Mouse (Mus musculus): ENCODE results near the gene Arv1. TPM values are rescaled to one million over a fixed set of nuclear protein-coding genes. Genes with fewer than 3 reads are reported as not detected.

Arv1 gene
- polyA plus RNA-seq, 1 experiment = 4.5 TPM

GRCm38 (mm10) chr8:124691706-124692105, 30.2 kb upstream of the Arv1 start:
- H3K4me1 ChIP-seq (ENCODE audit: control insufficient read depth, insufficient read depth, low read length) = no peaks in the 10 kb centered on the region
- H3K27ac ChIP-seq (ENCODE audit: insufficient read depth, low read depth, low read length) = no peak overlapping the region
- TF ChIP-seq POLR2A (IDR thresholded peaks at IDR 0.05; ENCODE audit: borderline replicate concordance, low read depth, low read length) (no peak), CTCF (IDR thresholded peaks at IDR 0.05; ENCODE audit: low read depth, low read length) (no peak)
- no peak overlapping the region for H3K4me3 ChIP-seq (ENCODE audit: insufficient read depth, low read length)

- TF ChIP-seq CTCF (IDR thresholded peaks at IDR 0.05; ENCODE audit: low read depth, low read length) = no peak
- TF ChIP-seq POLR2A (IDR thresholded peaks at IDR 0.05; ENCODE audit: borderline replicate concordance, low read depth, low read length) = no peak
- H3K27ac ChIP-seq (ENCODE audit: insufficient read depth, low read depth, low read length) = no peak overlapping the region
- no peak overlapping the region for H3K4me3 ChIP-seq (ENCODE audit: insufficient read depth, low read length)
- no peaks in the 10 kb centered on the region for H3K4me1 ChIP-seq (ENCODE audit: control insufficient read depth, insufficient read depth, low read length)
Observed at GRCm38 (mm10) chr8:124695424-124696100, 26.4 kb upstream of the Arv1 start.

GRCm38 (mm10) chr8:124700271-124700670, 21.7 kb upstream of the Arv1 start:
- Histone ChIP-seq H3K4me3 (ENCODE audit: insufficient read depth, low read length) (no peak overlapping the region), H3K27ac (ENCODE audit: insufficient read depth, low read depth, low read length) (no peak overlapping the region), H3K4me1 (ENCODE audit: control insufficient read depth, insufficient read depth, low read length) (peaks cover 10% of the 10 kb centered on the region; the same call in 1 of the 2 replicates)
- TF ChIP-seq CTCF (IDR thresholded peaks at IDR 0.05; ENCODE audit: low read depth, low read length) (no peak), POLR2A (IDR thresholded peaks at IDR 0.05; ENCODE audit: borderline replicate concordance, low read depth, low read length) (no peak)

GRCm38 (mm10) chr8:124701023-124701422, 20.9 kb upstream of the Arv1 start:
- no peak overlapping the region for H3K4me3 ChIP-seq (ENCODE audit: insufficient read depth, low read length)
- H3K4me1 ChIP-seq (ENCODE audit: control insufficient read depth, insufficient read depth, low read length) = peaks cover 10% of the 10 kb centered on the region; the same call in 1 of the 2 replicates
- TF ChIP-seq POLR2A (IDR thresholded peaks at IDR 0.05; ENCODE audit: borderline replicate concordance, low read depth, low read length) (no peak), CTCF (IDR thresholded peaks at IDR 0.05; ENCODE audit: low read depth, low read length) (no peak)
- H3K27ac ChIP-seq (ENCODE audit: insufficient read depth, low read depth, low read length) = no peak overlapping the region

- Histone ChIP-seq H3K4me1 (ENCODE audit: control insufficient read depth, insufficient read depth, low read length) (peaks cover 10% of the 10 kb centered on the region; the same call in 1 of the 2 replicates), H3K27ac (ENCODE audit: insufficient read depth, low read depth, low read length) (no peak overlapping the region), H3K4me3 (ENCODE audit: insufficient read depth, low read length) (no peak overlapping the region)
- TF ChIP-seq POLR2A (IDR thresholded peaks at IDR 0.05; ENCODE audit: borderline replicate concordance, low read depth, low read length) (no peak), CTCF (IDR thresholded peaks at IDR 0.05; ENCODE audit: low read depth, low read length) (no peak)
Observed at GRCm38 (mm10) chr8:124702183-124702582, 19.8 kb upstream of the Arv1 start.

- H3K27ac ChIP-seq (ENCODE audit: insufficient read depth, low read depth, low read length) = no peak overlapping the region
- TF ChIP-seq CTCF (IDR thresholded peaks at IDR 0.05; ENCODE audit: low read depth, low read length) (no peak), POLR2A (IDR thresholded peaks at IDR 0.05; ENCODE audit: borderline replicate concordance, low read depth, low read length) (no peak)
- no peak overlapping the region for H3K4me3 ChIP-seq (ENCODE audit: insufficient read depth, low read length)
- H3K4me1 ChIP-seq (ENCODE audit: control insufficient read depth, insufficient read depth, low read length) = peaks cover 10% of the 10 kb centered on the region; the same call in 1 of the 2 replicates
Observed at GRCm38 (mm10) chr8:124703526-124703925, 18.4 kb upstream of the Arv1 start.

- TF ChIP-seq POLR2A (IDR thresholded peaks at IDR 0.05; ENCODE audit: borderline replicate concordance, low read depth, low read length) (no peak), CTCF (IDR thresholded peaks at IDR 0.05; ENCODE audit: low read depth, low read length) (no peak)
- no peak overlapping the region for H3K27ac ChIP-seq (ENCODE audit: insufficient read depth, low read depth, low read length)
- H3K4me3 ChIP-seq (ENCODE audit: insufficient read depth, low read length) = no peak overlapping the region
- H3K4me1 ChIP-seq (ENCODE audit: control insufficient read depth, insufficient read depth, low read length) = peaks cover 10% of the 10 kb centered on the region; the same call in 1 of the 2 replicates
Observed at GRCm38 (mm10) chr8:124704376-124704775, 17.6 kb upstream of the Arv1 start.

- TF ChIP-seq CTCF (IDR thresholded peaks at IDR 0.05; ENCODE audit: low read depth, low read length) (no peak), POLR2A (IDR thresholded peaks at IDR 0.05; ENCODE audit: borderline replicate concordance, low read depth, low read length) (no peak)
- no peak overlapping the region for H3K27ac ChIP-seq (ENCODE audit: insufficient read depth, low read depth, low read length)
- H3K4me3 ChIP-seq (ENCODE audit: insufficient read depth, low read length) = no peak overlapping the region
Observed at GRCm38 (mm10) chr8:124705823-124706222, 16.1 kb upstream of the Arv1 start.

GRCm38 (mm10) chr8:124713207-124713606, 8.7 kb upstream of the Arv1 start:
- no peak for TF ChIP-seq POLR2A (IDR thresholded peaks at IDR 0.05; ENCODE audit: borderline replicate concordance, low read depth, low read length)
- no peak for TF ChIP-seq CTCF (IDR thresholded peaks at IDR 0.05; ENCODE audit: low read depth, low read length)
- no peaks in the 10 kb centered on the region for H3K4me1 ChIP-seq (ENCODE audit: control insufficient read depth, insufficient read depth, low read length)

More at GRCm38 (mm10) chr8:124705823-124706222, 16.1 kb upstream of the Arv1 start:
- peaks cover 10% of the 10 kb centered on the region; the same call in 1 of the 2 replicates for H3K4me1 ChIP-seq (ENCODE audit: control insufficient read depth, insufficient read depth, low read length)

GRCm38 (mm10) chr8:124715736-124716135, 6.2 kb upstream of the Arv1 start:
- H3K4me1 ChIP-seq (ENCODE audit: control insufficient read depth, insufficient read depth, low read length) = peaks cover 7% of the 10 kb centered on the region
- no peak overlapping the region for H3K4me3 ChIP-seq (ENCODE audit: insufficient read depth, low read length)
- no peak overlapping the region for H3K27ac ChIP-seq (ENCODE audit: insufficient read depth, low read depth, low read length)
- TF ChIP-seq POLR2A (IDR thresholded peaks at IDR 0.05; ENCODE audit: borderline replicate concordance, low read depth, low read length) (no peak), CTCF (IDR thresholded peaks at IDR 0.05; ENCODE audit: low read depth, low read length) (no peak)

More at GRCm38 (mm10) chr8:124713207-124713606, 8.7 kb upstream of the Arv1 start:
- no peak overlapping the region for H3K4me3 ChIP-seq (ENCODE audit: insufficient read depth, low read length)
- no peak overlapping the region for H3K27ac ChIP-seq (ENCODE audit: insufficient read depth, low read depth, low read length)

Data from bone marrow macrophage, adult 2 months (primary cell).